Mouse (Mus musculus): ENCODE measurements around the gene Pxt1.

Pxt1 gene

DNA sequence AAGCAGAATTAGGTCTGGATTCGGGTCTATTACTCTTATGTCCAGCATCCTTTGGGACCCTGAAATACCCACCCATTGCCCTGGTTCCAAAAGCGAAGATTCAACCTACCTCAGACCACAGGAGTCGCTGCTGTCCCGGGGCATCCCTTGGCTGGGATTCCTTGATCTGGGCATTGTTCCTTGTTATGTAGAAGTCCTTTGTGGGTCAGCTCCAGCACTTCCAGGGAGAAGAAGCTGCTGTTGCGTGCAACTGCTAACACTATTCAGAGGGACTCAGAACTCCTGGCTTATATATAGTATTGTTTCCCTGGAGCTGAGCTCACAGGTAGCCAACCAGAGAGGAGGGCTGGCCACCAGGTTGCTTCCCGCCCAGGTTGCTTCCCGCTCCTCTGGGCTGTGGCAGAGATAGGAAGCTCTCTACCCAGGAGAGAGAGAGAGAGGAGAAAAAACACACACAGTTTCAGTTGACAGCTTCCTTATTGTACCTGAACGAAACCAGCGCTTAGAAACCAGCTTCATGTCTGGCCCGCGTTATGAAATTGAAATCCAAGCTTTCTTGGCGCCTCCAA is 28.5 kb downstream of the Pxt1 start, which contains the start of gene 4930539E08Rik:
Gene 4930539E08Rik (minus strand): TSS at position 265 of the 569 bp plus-strand sequence.
- DNase-seq (ENCODE audit: low spot score) = no peak

DNA sequence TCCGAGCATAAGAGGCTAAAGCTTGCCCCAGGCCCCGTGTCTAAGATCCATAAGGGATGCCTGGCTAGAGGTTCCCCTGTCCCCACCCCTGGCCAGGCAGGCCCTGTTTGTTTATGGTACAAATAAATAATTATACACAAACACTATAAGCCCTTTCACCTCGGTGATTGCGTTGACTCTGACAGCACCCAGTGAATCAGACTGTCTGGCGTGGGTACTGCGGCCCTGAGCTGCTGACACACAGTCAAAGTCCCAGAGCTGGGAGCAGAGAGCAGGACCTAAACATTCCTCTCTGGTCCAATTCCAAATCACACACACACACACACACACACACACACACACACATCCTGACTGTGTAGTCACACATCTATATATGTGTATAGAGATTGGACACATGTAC is 29.7 kb downstream of the Pxt1 start:
- no peak for DNase-seq (ENCODE audit: low spot score)

DNA sequence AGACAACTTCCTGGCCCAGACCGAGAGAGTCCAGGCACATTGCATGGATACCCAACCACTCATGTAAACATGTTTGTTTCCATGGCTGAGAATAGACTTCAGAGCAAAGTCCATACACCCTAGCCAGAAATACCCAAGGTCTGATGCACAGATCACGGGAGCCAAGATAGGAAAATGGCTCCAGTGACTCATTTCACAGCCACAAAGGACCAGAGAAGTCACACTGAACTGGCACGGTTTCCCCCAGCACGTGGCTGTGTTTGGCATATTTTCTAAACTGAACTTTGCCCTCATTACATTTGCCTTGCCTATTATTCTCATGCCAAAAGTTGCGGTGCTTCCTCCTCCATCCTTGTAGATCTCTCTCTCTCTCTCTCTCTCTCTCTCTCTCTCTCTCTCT is 30.4 kb downstream of the Pxt1 start:
- no peak for DNase-seq (ENCODE audit: low spot score)

DNA sequence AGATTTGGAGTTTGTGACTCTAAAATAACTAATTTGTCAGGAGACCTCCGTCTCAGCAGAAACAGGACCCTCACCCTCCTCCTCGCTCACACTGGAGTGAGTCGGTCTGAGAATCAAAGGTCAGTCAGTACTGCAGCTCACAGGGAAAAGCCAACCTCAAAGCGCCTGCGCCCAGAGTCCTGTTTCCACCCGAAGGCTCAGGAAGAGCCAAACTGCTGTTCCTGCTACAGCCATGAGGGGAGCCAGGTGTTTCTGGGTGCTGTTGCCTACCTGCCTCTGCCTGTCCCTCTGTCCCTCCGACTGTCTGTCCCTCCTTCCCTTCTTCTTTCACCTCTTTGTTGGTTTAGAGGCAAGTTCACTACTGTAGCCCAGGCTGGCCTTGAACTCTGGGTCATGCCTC is 33.5 kb downstream of the Pxt1 start:
- DNase-seq (ENCODE audit: low spot score) = no peak

DNA sequence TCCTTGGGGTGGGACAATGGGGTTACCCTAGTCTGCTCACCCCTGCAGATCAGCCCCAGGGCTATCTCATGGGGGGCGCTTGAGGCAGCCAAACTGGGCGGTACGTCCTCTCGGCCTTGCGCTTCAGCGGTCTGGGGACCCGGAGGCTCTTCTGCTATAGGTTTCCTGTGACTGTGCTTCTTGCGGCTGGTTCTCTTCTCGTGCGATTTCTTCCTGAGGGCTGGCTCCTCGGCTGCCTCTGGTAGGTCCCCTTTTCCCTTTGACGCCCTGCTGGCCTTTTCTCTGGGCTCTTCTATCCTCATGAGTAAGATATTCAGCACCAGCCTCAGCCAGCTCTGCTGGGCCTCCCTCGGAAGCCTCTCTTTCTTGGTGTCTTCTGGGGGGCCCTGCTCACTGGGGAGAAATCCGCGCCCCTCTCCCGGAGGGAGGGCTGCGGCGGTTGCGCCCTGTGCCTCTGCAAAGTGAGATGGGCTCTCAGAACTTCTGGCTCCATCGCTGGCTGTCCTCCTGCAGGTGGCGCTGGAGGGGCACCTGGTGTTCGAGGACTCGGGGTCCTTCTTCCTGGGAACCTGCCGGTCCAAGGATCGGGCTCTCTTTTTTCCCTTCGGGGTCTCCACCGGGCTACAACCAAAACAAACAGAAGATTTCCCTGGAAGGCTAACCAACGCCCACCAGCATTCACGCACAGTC is 34.2 kb downstream of the Pxt1 start:
- DNase-seq (ENCODE audit: low spot score) = peak; percentile 73

DNA sequence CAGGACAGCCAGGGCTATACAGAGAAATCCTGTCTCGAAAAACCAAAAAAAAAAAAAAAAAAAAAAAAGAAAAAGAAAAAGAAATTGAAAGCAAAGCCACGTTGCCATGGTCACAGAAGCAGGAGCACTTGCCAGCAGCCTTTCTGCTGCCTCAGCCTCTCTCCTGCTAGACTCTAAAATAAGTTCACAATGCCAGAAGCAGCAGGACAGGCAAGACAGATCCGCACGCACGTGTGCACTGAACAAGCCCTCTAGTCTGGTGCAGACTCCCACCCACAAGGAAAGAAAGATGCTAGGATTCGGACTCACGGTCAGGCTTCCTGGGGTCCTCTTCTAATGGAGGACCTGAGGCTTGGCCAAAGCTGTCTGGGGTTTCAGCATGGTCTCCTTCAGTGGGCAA is 35.7 kb downstream of the Pxt1 start:
- DNase-seq (ENCODE audit: low spot score) = no peak

DNA sequence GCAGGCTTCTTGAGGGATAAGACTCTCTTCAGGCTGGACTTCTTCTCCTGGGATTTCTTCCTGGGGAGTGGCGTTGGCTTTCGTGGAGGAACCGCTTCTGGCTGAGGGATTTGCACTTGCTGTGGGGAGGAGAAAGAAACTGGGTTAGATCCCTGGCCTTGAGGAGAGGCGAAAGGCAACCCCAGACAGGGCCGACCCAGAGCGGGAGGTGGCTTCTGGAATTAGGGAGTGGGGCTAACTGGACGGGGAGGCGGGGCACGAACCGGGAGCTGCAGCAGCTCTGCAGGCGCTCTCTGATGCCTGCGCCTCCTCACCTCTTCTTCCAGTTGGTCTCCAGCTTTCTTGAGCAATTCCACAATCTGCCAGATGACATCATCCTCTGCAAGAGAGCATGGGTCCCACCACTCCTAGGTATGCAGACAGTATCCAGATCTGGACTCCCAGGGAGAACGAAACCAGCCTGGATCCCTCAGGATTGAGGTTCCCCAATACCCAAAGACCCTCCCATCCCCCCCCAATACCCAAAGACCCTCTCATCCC is 38.2 kb downstream of the Pxt1 start:
- no peak for DNase-seq (ENCODE audit: low spot score)

DNA sequence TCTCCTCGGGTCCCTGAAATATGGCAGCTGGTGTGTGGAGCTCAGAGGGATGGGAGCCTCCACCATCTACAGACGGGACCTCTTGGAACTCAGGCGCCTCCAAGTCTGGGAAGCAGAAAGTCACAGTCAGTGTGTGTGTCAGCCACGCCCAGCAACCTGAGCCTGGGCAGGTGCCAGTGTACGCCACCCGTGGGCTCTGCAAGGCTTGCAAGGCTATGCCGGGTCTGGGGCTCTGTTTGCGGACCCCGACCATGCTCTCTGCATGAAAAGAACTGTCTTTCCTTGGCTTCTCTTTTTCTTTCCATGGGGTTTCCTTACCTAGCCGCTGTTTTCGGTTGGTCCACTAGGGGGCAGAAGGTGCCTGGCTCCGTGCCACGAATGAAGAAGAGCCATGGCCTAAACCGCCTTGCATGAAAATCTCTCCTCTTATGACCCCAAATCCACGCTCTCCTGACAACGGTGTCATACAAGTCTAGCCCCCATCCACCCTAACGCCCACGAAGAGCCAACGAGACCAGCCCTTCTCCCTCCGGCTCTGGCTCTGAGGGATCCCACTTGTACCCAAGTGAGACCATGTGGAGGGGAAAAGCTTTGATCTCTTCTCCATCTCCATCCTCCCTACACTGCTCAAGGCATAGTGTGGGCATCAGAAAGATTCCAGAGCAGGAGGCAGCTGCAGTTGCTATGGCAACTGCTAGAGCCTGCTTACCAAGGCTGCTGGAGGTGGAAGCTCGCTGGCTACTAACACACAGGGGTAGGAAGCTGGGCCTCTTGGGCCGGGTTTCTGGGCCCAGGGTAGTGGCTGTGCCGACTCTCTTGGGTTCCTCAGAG is 38.9 kb downstream of the Pxt1 start:
- DNase-seq (ENCODE audit: low spot score) = peak; percentile 50

DNA sequence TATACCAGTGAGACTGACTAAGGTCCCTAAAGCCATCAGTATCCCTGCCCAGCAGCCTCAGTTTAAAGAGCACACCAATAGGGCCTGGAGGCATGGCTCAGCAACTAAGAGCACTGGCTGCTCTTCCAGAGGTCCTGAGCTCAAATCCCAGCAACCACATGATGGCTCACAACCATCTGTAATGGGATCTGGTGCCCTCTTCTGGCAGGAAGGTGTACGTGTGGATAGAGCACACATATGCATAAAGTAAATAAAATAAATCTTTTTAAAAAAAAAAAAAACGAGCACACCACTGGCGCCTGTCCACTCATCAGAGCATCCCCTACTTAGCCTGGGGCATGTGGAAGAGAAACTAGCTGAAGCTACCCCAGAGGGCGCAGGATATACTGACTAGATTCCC is 42.1 kb downstream of the Pxt1 start:
- DNase-seq (ENCODE audit: low spot score) = no peak

DNA sequence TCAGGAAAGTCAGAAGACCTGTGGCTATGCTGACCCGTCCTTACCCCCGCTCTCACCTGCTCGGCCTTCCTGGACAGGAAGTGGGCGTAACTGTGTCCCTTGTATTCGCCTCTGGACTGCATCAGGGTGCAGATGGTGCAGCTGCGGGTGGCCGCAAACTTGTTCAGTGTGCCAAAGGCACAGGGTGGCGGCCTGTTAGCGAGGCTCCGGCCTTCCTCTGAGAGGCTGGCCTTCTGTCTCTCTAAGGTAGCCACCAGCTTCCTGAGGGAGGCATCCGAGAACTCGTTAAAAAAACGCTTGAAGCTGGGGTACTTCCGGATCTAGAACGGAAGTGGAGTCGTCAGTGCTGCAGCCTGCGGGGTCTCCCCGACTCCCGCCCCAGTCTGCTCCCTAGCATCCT is 44.2 kb downstream of the Pxt1 start:
- DNase-seq (ENCODE audit: low spot score) = no peak

DNA sequence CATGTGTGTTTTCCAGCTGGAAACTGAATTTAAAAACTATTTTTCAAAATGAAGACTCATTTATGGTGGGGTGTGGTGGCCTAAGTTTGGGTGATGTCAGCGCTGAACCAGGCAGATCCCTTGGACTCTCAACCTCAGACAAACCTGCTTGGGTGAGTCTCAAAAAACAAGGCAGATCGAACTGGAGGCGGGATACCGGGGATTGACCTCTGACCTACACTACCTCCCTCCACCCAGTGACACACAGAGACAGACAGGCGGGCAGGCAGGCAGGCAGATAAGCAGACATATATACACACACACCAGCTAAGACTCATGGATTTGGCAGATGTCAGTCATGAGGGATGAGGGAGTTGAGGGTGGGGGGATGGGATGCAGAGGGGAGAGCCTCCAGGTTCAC is 45.4 kb downstream of the Pxt1 start:
- no peak for DNase-seq (ENCODE audit: low spot score)

DNA sequence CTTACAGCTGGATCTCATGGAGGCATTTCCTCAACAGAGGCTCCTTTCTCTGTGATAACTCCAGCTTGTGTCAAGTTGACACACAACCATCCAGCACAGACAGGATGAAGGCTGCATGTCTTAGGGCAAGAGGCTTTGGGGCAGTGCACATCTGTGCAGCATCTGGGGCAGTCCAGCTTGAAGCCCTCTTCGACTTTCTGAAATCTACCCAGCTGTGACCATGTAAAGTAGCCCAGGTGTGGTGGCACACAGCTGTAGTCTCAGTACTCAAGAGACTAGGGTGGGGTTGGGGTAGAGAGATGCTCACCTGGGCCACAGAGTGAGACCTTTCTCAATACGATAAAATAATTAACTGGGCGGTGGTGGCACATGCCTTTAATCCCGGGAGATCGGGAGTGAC is 45.8 kb downstream of the Pxt1 start:
- no peak for DNase-seq (ENCODE audit: low spot score)

DNA sequence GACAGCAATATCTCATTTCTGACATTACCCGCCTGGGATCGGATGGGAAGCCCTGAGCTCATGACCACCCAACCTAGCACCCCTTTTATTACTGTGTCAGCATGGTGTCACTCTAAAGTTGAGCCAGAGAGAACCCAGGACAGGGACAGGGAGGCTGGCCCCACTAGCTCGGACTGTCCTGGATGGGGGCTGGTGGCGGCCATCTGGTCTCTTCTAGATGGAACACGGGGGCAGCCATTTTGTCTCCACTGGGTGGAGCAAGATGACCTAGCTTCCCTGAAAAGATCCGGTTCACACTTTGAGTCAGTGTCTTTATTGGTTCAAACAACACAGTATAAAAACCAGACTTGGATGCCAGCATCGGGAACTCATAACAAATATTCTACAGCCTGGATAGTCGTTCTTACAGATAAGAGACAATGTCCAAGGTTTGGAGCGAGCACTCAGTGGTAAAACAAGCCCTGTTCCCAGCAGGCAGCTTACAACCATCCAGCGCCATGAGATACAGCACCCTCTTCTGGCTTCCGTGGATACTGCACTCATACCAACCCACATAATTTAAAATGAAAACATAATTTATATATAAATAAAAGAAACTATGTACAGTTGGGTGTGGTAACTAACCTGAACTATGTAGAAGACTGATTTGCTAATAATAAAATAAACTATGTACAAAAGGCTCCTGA is 47.4 kb downstream of the Pxt1 start:
- DNase-seq (ENCODE audit: low spot score) = no peak

DNA sequence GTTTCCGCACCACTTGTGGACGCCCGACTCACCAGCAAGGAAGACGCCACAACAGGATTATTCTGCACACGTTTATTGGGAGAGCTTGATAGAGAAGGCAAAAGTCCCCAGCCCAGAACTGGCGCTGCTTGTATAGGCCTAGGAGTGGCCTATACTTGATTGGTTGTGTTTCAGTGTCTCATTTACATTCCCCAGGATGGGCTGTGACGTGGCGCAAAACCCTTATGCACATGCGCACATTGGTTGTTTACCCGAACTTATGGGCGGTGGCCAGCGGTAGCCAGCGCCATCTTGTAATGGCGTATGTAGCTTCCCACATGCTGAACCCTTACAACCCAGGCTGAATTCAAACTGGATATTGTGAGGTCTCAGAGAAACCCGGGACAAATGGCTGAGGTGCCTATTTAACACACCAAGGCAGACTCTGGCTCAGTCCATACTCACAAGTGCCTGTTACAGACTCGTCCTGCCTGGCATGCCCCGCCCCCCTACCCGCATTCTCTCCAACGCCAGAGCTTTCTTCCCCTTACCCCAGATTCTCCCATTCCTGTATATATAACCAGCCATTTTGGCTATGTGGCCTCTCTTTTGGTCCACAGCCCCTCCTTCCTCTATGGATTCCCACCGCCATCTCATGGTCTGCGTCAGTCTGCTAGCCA is 48.3 kb downstream of the Pxt1 start:
- DNase-seq (ENCODE audit: low spot score) = no peak

DNA sequence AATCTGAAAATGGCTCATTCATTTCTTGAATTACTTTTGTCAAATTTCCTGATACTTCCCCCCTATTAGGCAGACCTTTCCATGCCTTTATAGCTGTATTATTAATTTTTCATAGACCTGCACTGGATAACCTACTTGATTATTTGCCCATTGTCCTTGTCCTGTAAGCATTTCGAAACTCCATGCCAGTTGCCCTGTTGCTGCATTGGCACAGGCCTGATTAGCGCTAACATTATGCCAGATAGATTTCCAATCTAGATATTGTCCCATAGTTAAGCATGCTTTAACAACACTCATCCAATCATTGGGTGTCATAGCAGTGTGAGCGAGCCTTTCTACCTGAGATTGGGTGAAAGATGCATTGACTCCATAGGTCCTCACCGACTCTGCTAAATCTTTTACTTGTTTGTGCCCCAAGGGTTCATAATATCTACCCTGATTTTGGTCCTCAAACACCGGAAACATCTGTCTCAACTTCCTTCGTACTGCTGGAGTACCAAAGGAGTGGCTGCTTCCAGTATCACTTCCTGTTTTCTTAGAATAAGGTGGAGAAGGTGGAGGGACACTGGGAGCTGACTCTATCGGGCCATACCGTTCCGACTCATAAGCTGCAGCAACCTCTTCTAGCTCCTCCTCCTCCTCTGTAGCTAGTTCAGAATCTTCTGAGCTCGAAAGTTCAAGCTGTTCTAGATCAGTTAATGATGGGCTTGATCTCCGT is 49.4 kb downstream of the Pxt1 start:
- no peak for DNase-seq (ENCODE audit: low spot score)

DNA sequence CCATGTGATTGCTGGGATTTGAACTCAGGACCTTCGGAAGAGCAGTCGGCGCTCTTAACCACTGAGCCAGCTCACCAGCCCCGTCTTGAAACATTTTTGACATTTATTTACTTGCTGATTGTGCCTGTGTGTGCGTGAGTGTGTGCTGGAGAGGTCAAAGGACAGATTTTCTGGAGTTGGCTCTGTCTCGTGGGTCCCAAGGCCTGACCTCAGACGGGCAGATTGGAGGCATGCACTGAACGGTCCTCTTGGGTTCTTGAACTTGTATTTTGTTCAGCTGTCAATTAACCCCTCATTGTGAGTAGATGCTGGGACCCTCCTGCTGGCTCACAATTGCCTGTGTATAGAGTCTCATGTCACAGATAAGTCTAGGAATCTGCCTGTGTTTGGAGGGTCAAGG is 57.4 kb downstream of the Pxt1 start:
- DNase-seq (ENCODE audit: low spot score) = no peak

DNA sequence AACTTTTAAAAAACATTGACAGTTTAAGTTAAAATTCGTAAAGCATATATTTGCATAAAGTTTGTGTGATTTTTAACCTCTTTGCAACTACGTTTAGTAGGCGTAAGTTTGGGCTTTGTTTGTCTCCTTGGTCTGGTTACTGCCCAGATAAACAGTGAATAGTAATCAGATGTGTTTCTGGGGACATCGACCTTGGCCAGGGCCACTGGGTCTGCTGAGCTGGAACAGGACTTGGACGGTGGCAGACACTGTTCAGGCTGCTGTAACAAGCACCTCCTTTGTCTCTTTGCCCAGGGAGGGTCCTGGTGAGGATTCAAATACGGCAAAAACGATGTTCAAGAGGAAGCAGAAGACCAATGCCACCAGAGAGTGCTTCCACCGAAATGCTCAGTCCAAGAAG is 58.4 kb downstream of the Pxt1 start:
- DNase-seq (ENCODE audit: low spot score) = no peak
